Mouse (Mus musculus) NIH3T3 (cell line): ENCODE measurements at regions not wholly inside any gene's neighbourhood (a gene's known extent, or its start where the extent isn't known, plus 50 kb on each side); places are given as distances from the start of the nearest gene placed in this dataset.

Experiments
- DNase-seq: peaks from one replicate; pipeline ENCODE4 v3.0.0-alpha.2; 2012; ENCODE audit warnings: low read depth

- DNase-seq = no peak
Measured at GRCm38 (mm10) chr4:29133404-29134307, 320.7 kb downstream of the Epha7 start.

GRCm38 (mm10) chr4:29135685-29136385, 322.9 kb downstream of the Epha7 start:
- DNase-seq = no peak

DNA sequence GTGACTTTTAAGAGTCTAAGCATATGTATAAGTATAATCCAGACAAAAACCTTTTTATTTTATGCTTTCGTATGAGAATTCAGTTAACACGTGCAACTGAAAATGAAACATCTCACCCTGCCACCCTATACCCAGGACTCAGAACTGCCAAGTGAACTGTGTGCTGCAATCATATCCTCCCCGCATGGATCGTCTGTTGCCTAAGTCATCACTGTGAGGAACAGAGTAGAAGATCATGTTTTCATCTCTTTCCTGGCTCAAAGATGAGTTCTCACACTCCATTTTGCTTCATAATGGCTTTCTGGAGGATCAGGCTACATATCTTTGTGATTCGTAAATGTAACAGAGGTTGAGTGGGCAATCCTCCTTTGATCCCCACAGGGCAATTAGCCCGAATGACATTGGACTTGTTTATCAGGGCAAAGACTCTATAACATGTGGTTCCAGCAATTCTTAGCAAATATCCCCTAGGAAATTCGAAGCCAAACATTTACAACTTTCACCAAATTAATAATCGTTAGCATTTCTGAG, 325.9 kb downstream of the Epha7 start:
- DNase-seq = no peak

DNA sequence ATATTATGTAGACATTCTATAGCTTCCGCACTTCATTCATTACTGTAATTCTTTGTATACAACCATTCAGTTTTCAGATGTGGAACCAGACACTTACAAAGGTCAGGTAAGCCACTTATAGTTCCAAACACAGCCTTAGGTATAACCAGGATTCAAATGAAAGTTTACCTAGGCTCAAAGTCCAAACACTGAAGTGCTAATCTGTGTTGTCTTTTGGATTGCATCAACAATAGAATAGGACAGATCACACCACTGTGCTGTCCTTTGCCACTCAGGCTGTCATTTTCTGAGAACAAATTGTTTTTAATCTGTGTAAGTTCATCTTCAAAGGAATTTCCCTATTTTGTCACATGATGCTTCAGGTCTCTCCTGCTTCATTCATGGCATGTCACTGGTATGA, 330.5 kb downstream of the Epha7 start:
- DNase-seq = no peak

GRCm38 (mm10) chr4:29145242-29145641, 332.3 kb downstream of the Epha7 start:
- DNase-seq = no peak

DNA sequence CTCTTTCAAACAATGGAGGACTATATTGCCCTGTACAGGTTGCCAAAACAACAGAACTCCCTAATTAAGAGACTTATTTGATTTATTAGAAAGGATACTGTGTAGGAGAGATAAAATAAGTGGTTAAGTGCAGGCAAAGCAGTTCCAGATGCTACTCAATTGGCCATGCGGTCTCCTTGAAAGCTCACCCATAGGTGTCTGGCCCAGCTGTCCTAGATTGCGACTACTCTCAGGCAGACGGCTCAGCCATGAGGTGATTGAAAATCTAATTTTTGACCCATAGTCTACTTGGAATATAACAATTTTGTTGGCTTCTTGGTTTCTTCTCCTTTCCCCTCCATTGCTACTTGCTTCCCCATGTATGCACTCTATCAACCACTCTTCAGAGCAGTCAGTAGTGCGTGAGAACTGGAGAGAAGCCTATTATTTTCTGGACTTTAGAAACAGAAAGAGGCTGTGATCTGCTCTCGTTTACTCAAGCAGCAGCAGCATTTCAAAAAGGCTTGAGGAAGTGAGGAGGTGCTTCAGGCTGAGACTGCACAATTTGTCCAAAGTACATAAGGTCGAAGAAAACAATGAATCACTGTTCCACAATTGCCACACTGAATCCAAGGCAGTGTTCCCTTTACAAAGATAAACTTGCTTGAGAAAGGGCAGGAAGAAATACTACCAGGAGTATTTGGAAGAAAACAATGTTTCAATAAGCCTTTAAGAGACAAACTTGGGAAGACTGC, 339.4 kb downstream of the Epha7 start:
- no peak for DNase-seq

- no peak for DNase-seq
Measured at GRCm38 (mm10) chr4:29182494-29182893, 369.6 kb downstream of the Epha7 start.

- no peak for DNase-seq
Measured at GRCm38 (mm10) chr4:29183411-29183810, 370.5 kb downstream of the Epha7 start.

- DNase-seq = no peak
Measured at GRCm38 (mm10) chr4:29183818-29184217, 370.9 kb downstream of the Epha7 start.

GRCm38 (mm10) chr4:29200976-29201375, 388.0 kb downstream of the Epha7 start:
- DNase-seq = no peak
